Mouse (Mus musculus) urinary bladder, adult 2 months (tissue): Measurements from ENCODE around the gene Cyp2c69. TPM values are rescaled to one million over a fixed set of nuclear protein-coding genes. Genes with fewer than 3 reads are reported as not detected.
"Not testable (repeated sequence)": the region's sequence is repeated elsewhere in the genome, so short reads cannot be mapped to it uniquely, and the experiment has no call there.

Source experiments
- DNase-seq: peaks from one replicate; pipeline ENCODE4 v3.0.0; 2022; ENCODE audit warnings: low spot score
- polyA plus RNA-seq: library from polyadenylated mRNA; depleted of rRNA; stranded (reverse); fragments of >200 nt; gene quantifications from 2 replicates; pipeline ENCODE4 v1.2.3, GENCODE M21; 2012; rRNA removed

The Cyp2c69 gene
- polyA plus RNA-seq: not detected in 2 replicates

- not testable (repeated sequence) for DNase-seq
Measured at GRCm38 (mm10) chr19:39886699-39887098, at the start of gene Cyp2c69. TSS of gene Cyp2c69 (minus strand) at chr19:39886799.

GRCm38 (mm10) chr19:39935396-39935795, 48.8 kb upstream of the Cyp2c69 start:
- DNase-seq: no peak

- DNase-seq: no peak
Measured at GRCm38 (mm10) chr19:39930032-39930431, 43.4 kb upstream of the Cyp2c69 start.

GRCm38 (mm10) chr19:39901656-39902055, 15.1 kb upstream of the Cyp2c69 start:
- no peak for DNase-seq

GRCm38 (mm10) chr19:39890079-39890478, 3.5 kb upstream of the Cyp2c69 start:
- not testable (repeated sequence) for DNase-seq

- no peak for DNase-seq
Measured at GRCm38 (mm10) chr19:39866133-39866532, 20.5 kb downstream of the Cyp2c69 start.

- DNase-seq: not testable (repeated sequence)
Measured at GRCm38 (mm10) chr19:39820931-39821330, 65.7 kb downstream of the Cyp2c69 start.

GRCm38 (mm10) chr19:39816400-39816799, 70.2 kb downstream of the Cyp2c69 start:
- DNase-seq: not testable (repeated sequence)

GRCm38 (mm10) chr19:39815991-39816390, 70.6 kb downstream of the Cyp2c69 start:
- DNase-seq: not testable (repeated sequence)

- DNase-seq: not testable (repeated sequence)
Measured at GRCm38 (mm10) chr19:39812714-39813113, 73.9 kb downstream of the Cyp2c69 start, which contains the start of gene Cyp2c40. TSS of gene Cyp2c40 (minus strand) at chr19:39812814.

Other genes with a start within 250 kb of the Cyp2c69 start
- not detected in 2 replicates for gene Cyp2c67, start 237.7 kb downstream of the Cyp2c69 start, polyA plus RNA-seq
- not detected in 2 replicates for gene Cyp2c68, start 145.7 kb downstream of the Cyp2c69 start, polyA plus RNA-seq
- gene Cyp2c40, start 74.0 kb downstream of the Cyp2c69 start, polyA plus RNA-seq: not detected in 2 replicates
- gene Cyp2c37, start 105.6 kb upstream of the Cyp2c69 start, polyA plus RNA-seq: not detected in 2 replicates
- not detected in 2 replicates for gene Cyp2c54, start 187.0 kb upstream of the Cyp2c69 start, polyA plus RNA-seq
- not detected in 2 replicates for gene Cyp2c50, start 202.9 kb upstream of the Cyp2c69 start, polyA plus RNA-seq